Mouse (Mus musculus): ENCODE data around the gene Cenpf. TPM values are rescaled to one million over a fixed set of nuclear protein-coding genes. Genes with fewer than 3 reads are reported as not detected.

Gene Cenpf
- total and polyA plus RNA-seq, 2 experiments, result 0.01 to 0.18 TPM

- Histone ChIP-seq H3K9ac (ENCODE audit: low read depth, low read length) (no peak overlapping the region), H3K4me3 (ENCODE audit: insufficient read depth, low read depth, low read length) (no peak overlapping the region), H3K27ac (replicated peaks; ENCODE audit: insufficient read depth, low read depth, low read length) (no peak overlapping the region), H3K27me3 (ENCODE audit: control insufficient read depth, insufficient read depth, low read length) (no peaks in the 10 kb centered on the region), H3K79me2 (ENCODE audit: control insufficient read depth, insufficient read depth, low read length) (no peaks in the 10 kb centered on the region), H3K4me1 (ENCODE audit: control insufficient read depth, insufficient read depth, low read length) (no peaks in the 10 kb centered on the region), H3K36me3 (ENCODE audit: control insufficient read depth, insufficient read depth, low read length) (no peaks in the 10 kb centered on the region)
- TF ChIP-seq CTCF (IDR thresholded peaks at IDR 0.05; ENCODE audit: low read depth, low read length) (no peak), POLR2A (IDR thresholded peaks at IDR 0.05; ENCODE audit: extremely low read depth, insufficient read depth, low read length) (no peak)
- WGBS, result 94% methylated on average over 8 of the region's 8 CpGs
- no peak for DNase-seq (ENCODE audit: extremely low read depth, low read depth, low spot score)
These were observed 30.5 kb downstream of the Cenpf start for GRCm38 (mm10) chr1:189657406-189657805.

- DNase-seq (ENCODE audit: extremely low read depth, low read depth, low spot score), result no peak
- 91% methylated on average over 3 of the region's 3 CpGs for WGBS
- TF ChIP-seq POLR2A (IDR thresholded peaks at IDR 0.05; ENCODE audit: extremely low read depth, insufficient read depth, low read length) (no peak), CTCF (IDR thresholded peaks at IDR 0.05; ENCODE audit: low read depth, low read length) (no peak)
- Histone ChIP-seq H3K4me3 (ENCODE audit: insufficient read depth, low read depth, low read length) (no peak overlapping the region), H3K27ac (replicated peaks; ENCODE audit: insufficient read depth, low read depth, low read length) (no peak overlapping the region), H3K36me3 (ENCODE audit: control insufficient read depth, insufficient read depth, low read length) (no peaks in the 10 kb centered on the region), H3K27me3 (ENCODE audit: control insufficient read depth, insufficient read depth, low read length) (no peaks in the 10 kb centered on the region), H3K79me2 (ENCODE audit: control insufficient read depth, insufficient read depth, low read length) (no peaks in the 10 kb centered on the region), H3K4me1 (ENCODE audit: control insufficient read depth, insufficient read depth, low read length) (no peaks in the 10 kb centered on the region), H3K9ac (ENCODE audit: low read depth, low read length) (no peak overlapping the region)
These were observed 34.1 kb downstream of the Cenpf start for GRCm38 (mm10) chr1:189653746-189654145.

GRCm38 (mm10) chr1:189646597-189646996, 41.3 kb downstream of the Cenpf start:
- TF ChIP-seq CTCF (IDR thresholded peaks at IDR 0.05; ENCODE audit: low read depth, low read length) (no peak), POLR2A (IDR thresholded peaks at IDR 0.05; ENCODE audit: extremely low read depth, insufficient read depth, low read length) (no peak)
- Histone ChIP-seq H3K9ac (ENCODE audit: low read depth, low read length) (no peak overlapping the region), H3K4me1 (ENCODE audit: control insufficient read depth, insufficient read depth, low read length) (no peaks in the 10 kb centered on the region), H3K27ac (replicated peaks; ENCODE audit: insufficient read depth, low read depth, low read length) (no peak overlapping the region), H3K36me3 (ENCODE audit: control insufficient read depth, insufficient read depth, low read length) (no peaks in the 10 kb centered on the region), H3K79me2 (ENCODE audit: control insufficient read depth, insufficient read depth, low read length) (no peaks in the 10 kb centered on the region), H3K4me3 (ENCODE audit: insufficient read depth, low read depth, low read length) (no peak overlapping the region), H3K27me3 (ENCODE audit: control insufficient read depth, insufficient read depth, low read length) (no peaks in the 10 kb centered on the region)
- 98% methylated on average over 6 of the region's 6 CpGs for WGBS
- DNase-seq (ENCODE audit: extremely low read depth, low read depth, low spot score), result no peak

- Histone ChIP-seq H3K27ac (replicated peaks; ENCODE audit: insufficient read depth, low read depth, low read length) (no peak overlapping the region), H3K4me1 (ENCODE audit: control insufficient read depth, insufficient read depth, low read length) (no peaks in the 10 kb centered on the region), H3K4me3 (ENCODE audit: insufficient read depth, low read depth, low read length) (no peak overlapping the region), H3K79me2 (ENCODE audit: control insufficient read depth, insufficient read depth, low read length) (no peaks in the 10 kb centered on the region), H3K9ac (ENCODE audit: low read depth, low read length) (no peak overlapping the region), H3K27me3 (ENCODE audit: control insufficient read depth, insufficient read depth, low read length) (no peaks in the 10 kb centered on the region), H3K36me3 (ENCODE audit: control insufficient read depth, insufficient read depth, low read length) (no peaks in the 10 kb centered on the region)
- 93% methylated on average over 2 of the region's 2 CpGs for WGBS
- TF ChIP-seq POLR2A (IDR thresholded peaks at IDR 0.05; ENCODE audit: extremely low read depth, insufficient read depth, low read length) (no peak), CTCF (IDR thresholded peaks at IDR 0.05; ENCODE audit: low read depth, low read length) (no peak)
- DNase-seq (ENCODE audit: extremely low read depth, low read depth, low spot score), result no peak
These were observed 42.5 kb downstream of the Cenpf start for GRCm38 (mm10) chr1:189645371-189645770.

- H3K4me1 ChIP-seq (ENCODE audit: control insufficient read depth, insufficient read depth, low read length), result no peaks in the 10 kb centered on the region
- no peak overlapping the region for H3K9ac ChIP-seq (ENCODE audit: low read depth, low read length)
- no peaks in the 10 kb centered on the region for H3K36me3 ChIP-seq (ENCODE audit: control insufficient read depth, insufficient read depth, low read length)
- H3K79me2 ChIP-seq (ENCODE audit: control insufficient read depth, insufficient read depth, low read length), result no peaks in the 10 kb centered on the region
- H3K27ac ChIP-seq (replicated peaks; ENCODE audit: insufficient read depth, low read depth, low read length), result no peak overlapping the region
- TF ChIP-seq POLR2A (IDR thresholded peaks at IDR 0.05; ENCODE audit: extremely low read depth, insufficient read depth, low read length) (no peak), CTCF (IDR thresholded peaks at IDR 0.05; ENCODE audit: low read depth, low read length) (no peak)
- H3K4me3 ChIP-seq (ENCODE audit: insufficient read depth, low read depth, low read length), result no peak overlapping the region
- no peak for DNase-seq (ENCODE audit: extremely low read depth, low read depth, low spot score)
- no peaks in the 10 kb centered on the region for H3K27me3 ChIP-seq (ENCODE audit: control insufficient read depth, insufficient read depth, low read length)
- WGBS, result 96% methylated on average over 3 of the region's 3 CpGs
These were observed 43.1 kb downstream of the Cenpf start for GRCm38 (mm10) chr1:189644700-189645345.

- WGBS, result 95% methylated on average over 6 of the region's 6 CpGs
- no peaks in the 10 kb centered on the region for H3K79me2 ChIP-seq (ENCODE audit: control insufficient read depth, insufficient read depth, low read length)
- no peaks in the 10 kb centered on the region for H3K4me1 ChIP-seq (ENCODE audit: control insufficient read depth, insufficient read depth, low read length)
- no peak for DNase-seq (ENCODE audit: extremely low read depth, low read depth, low spot score)
- no peak overlapping the region for H3K27ac ChIP-seq (replicated peaks; ENCODE audit: insufficient read depth, low read depth, low read length)
- no peak for TF ChIP-seq CTCF (IDR thresholded peaks at IDR 0.05; ENCODE audit: low read depth, low read length)
- TF ChIP-seq POLR2A (IDR thresholded peaks at IDR 0.05; ENCODE audit: extremely low read depth, insufficient read depth, low read length), result no peak
- no peaks in the 10 kb centered on the region for H3K36me3 ChIP-seq (ENCODE audit: control insufficient read depth, insufficient read depth, low read length)
- H3K4me3 ChIP-seq (ENCODE audit: insufficient read depth, low read depth, low read length), result no peak overlapping the region
- H3K9ac ChIP-seq (ENCODE audit: low read depth, low read length), result no peak overlapping the region
- no peaks in the 10 kb centered on the region for H3K27me3 ChIP-seq (ENCODE audit: control insufficient read depth, insufficient read depth, low read length)
These were observed 48.3 kb downstream of the Cenpf start for GRCm38 (mm10) chr1:189639581-189639980.

All from liver, adult 2 months (tissue).